Mouse (Mus musculus) megakaryocyte, embryonic 14.5 days (primary cell): Measurements from ENCODE around the gene Gtf2h3. TPM values are rescaled to one million over a fixed set of nuclear protein-coding genes. Genes with fewer than 3 reads are reported as not detected.
A peak's percentile ranks its signal among the peaks of the same experiment; 100 is the strongest.
"Not testable (repeated sequence)": the region's sequence is repeated elsewhere in the genome, so short reads cannot be mapped to it uniquely, and the experiment has no call there.

ENCODE experiments used
- H3K27me3 ChIP-seq: replicated peaks from 2 replicates; pipeline ENCODE3; 2012; ENCODE audit warnings: inconsistent platforms
- H3K36me3 ChIP-seq: replicated peaks from 2 replicates; pipeline ENCODE3; 2012; ENCODE audit warnings: low read length, inconsistent platforms, mixed read lengths
- H3K4me1 ChIP-seq: 2 replicates; pipeline ENCODE4 v1.6.1; 2012; ENCODE audit warnings: inconsistent platforms
- H3K4me3 ChIP-seq: replicated peaks from 2 replicates; pipeline ENCODE3; 2012; ENCODE audit warnings: moderate library complexity, mild to moderate bottlenecking, inconsistent platforms
- H3K9me3 ChIP-seq: 2 replicates; pipeline ENCODE4 v1.6.1; 2012; ENCODE audit warnings: inconsistent platforms
- FLI1 ChIP-seq: IDR thresholded peaks from 2 replicates; pipeline ENCODE4 v1.6.1; 2012; ENCODE audit warnings: low read length, inconsistent platforms, mixed read lengths
- GATA1 ChIP-seq: IDR thresholded peaks from 3 replicates; pipeline ENCODE4 v1.6.1; 2012; ENCODE audit warnings: mixed read lengths, low read length, inconsistent platforms, borderline replicate concordance
- polyA plus RNA-seq: library from polyadenylated mRNA; stranded (reverse); fragments of >175 nt; gene quantifications from 2 replicates; pipeline ENCODE4 v1.2.3, GENCODE M21; 2012; ENCODE audit warnings: low replicate concordance; ENCODE audit not compliant: insufficient read depth

Gene Gtf2h3
- polyA plus RNA-seq, 1 experiment, result 3.1 TPM

- H3K9me3 ChIP-seq, result no peaks in the 10 kb centered on the region
- H3K36me3 ChIP-seq, result peaks cover 28% of the 10 kb centered on the region
- H3K4me3 ChIP-seq, result peak overlapping the region; percentile 92
- H3K27me3 ChIP-seq, result peaks cover 8% of the 10 kb centered on the region
- peaks cover 53% of the 10 kb centered on the region for H3K4me1 ChIP-seq
- TF ChIP-seq FLI1 (no peak), GATA1 (no peak)
Measured at GRCm38 (mm10) chr5:124539905-124540304, 39.0 kb upstream of the Gtf2h3 start.

GRCm38 (mm10) chr5:124540383-124540786 is 38.6 kb upstream of the Gtf2h3 start, which contains the start of gene Tmed2:
Tmed2 (plus strand) TSS chr5:124540695.
- peaks cover 53% of the 10 kb centered on the region for H3K4me1 ChIP-seq
- peaks cover 32% of the 10 kb centered on the region for H3K36me3 ChIP-seq
- H3K27me3 ChIP-seq, result peaks cover 6% of the 10 kb centered on the region
- no peaks in the 10 kb centered on the region for H3K9me3 ChIP-seq
- H3K4me3 ChIP-seq, result peak within 1 kb of the TSS; percentile 95
- no peak for TF ChIP-seq FLI1
- no peak for TF ChIP-seq GATA1

GRCm38 (mm10) chr5:124540905-124541601 is 37.9 kb upstream of the Gtf2h3 start:
- H3K9me3 ChIP-seq, result no peaks in the 10 kb centered on the region
- H3K4me1 ChIP-seq, result peaks cover 55% of the 10 kb centered on the region
- TF ChIP-seq GATA1, result no peak
- no peak for TF ChIP-seq FLI1

GRCm38 (mm10) chr5:124541602-124541973 is 37.4 kb upstream of the Gtf2h3 start:
- H3K36me3 ChIP-seq, result peaks cover 43% of the 10 kb centered on the region
- H3K27me3 ChIP-seq, result peaks cover 4% of the 10 kb centered on the region
- peak overlapping the region; percentile 95 for H3K4me3 ChIP-seq
- no peak for TF ChIP-seq GATA1
- no peak for TF ChIP-seq FLI1
- H3K4me1 ChIP-seq, result peaks cover 59% of the 10 kb centered on the region
- no peaks in the 10 kb centered on the region for H3K9me3 ChIP-seq

More at GRCm38 (mm10) chr5:124540905-124541601, 37.9 kb upstream of the Gtf2h3 start:
- Histone ChIP-seq H3K4me3 (peak overlapping the region; percentile 95), H3K27me3 (peaks cover 4% of the 10 kb centered on the region), H3K36me3 (peaks cover 37% of the 10 kb centered on the region)

- H3K4me3 ChIP-seq, H3K9me3 ChIP-seq, H3K27me3 ChIP-seq: not testable (repeated sequence)
- H3K4me1 ChIP-seq, result peaks cover 43% of the 10 kb centered on the region
- peaks cover 53% of the 10 kb centered on the region for H3K36me3 ChIP-seq
Measured at GRCm38 (mm10) chr5:124550737-124551136, 28.2 kb upstream of the Gtf2h3 start.

GRCm38 (mm10) chr5:124551349-124552093 is 27.4 kb upstream of the Gtf2h3 start:
- H3K9me3 ChIP-seq, H3K27me3 ChIP-seq: not testable (repeated sequence)
- Histone ChIP-seq H3K36me3 (peaks cover 53% of the 10 kb centered on the region), H3K4me1 (peaks cover 37% of the 10 kb centered on the region), H3K4me3 (peak overlapping the region; percentile 96)

- Histone ChIP-seq H3K4me3 (peak overlapping the region; percentile 96), H3K4me1 (peaks cover 37% of the 10 kb centered on the region), H3K36me3 (peaks cover 53% of the 10 kb centered on the region), H3K27me3 (no peaks in the 10 kb centered on the region), H3K9me3 (no peaks in the 10 kb centered on the region)
- TF ChIP-seq GATA1 (no peak), FLI1 (no peak)
Measured at GRCm38 (mm10) chr5:124552094-124552472, 26.9 kb upstream of the Gtf2h3 start.

GRCm38 (mm10) chr5:124552558-124553307 is 26.2 kb upstream of the Gtf2h3 start, which contains the start of gene Ddx55:
Ddx55 (plus strand) TSS chr5:124552864.
- H3K36me3 ChIP-seq, result peaks cover 54% of the 10 kb centered on the region
- peaks cover 37% of the 10 kb centered on the region for H3K4me1 ChIP-seq
- TF ChIP-seq GATA1 (no peak), FLI1 (peak; percentile 42; the same call in 1 of the 2 replicates)
- H3K27me3 ChIP-seq, result no peaks in the 10 kb centered on the region
- H3K9me3 ChIP-seq, result no peaks in the 10 kb centered on the region
- H3K4me3 ChIP-seq, result peak within 1 kb of the TSS; percentile 96

- peaks cover 54% of the 10 kb centered on the region for H3K36me3 ChIP-seq
- H3K27me3 ChIP-seq, result no peaks in the 10 kb centered on the region
- H3K4me1 ChIP-seq, result peaks cover 37% of the 10 kb centered on the region
- no peaks in the 10 kb centered on the region for H3K9me3 ChIP-seq
- TF ChIP-seq GATA1 (no peak), FLI1 (no peak)
- no peak overlapping the region for H3K4me3 ChIP-seq
Measured at GRCm38 (mm10) chr5:124553607-124554006, 25.3 kb upstream of the Gtf2h3 start.

GRCm38 (mm10) chr5:124555145-124555544 is 23.8 kb upstream of the Gtf2h3 start:
- no peak overlapping the region for H3K4me3 ChIP-seq
- peaks cover 65% of the 10 kb centered on the region for H3K36me3 ChIP-seq
- H3K27me3 ChIP-seq, result no peaks in the 10 kb centered on the region
- no peaks in the 10 kb centered on the region for H3K9me3 ChIP-seq
- H3K4me1 ChIP-seq, result peaks cover 37% of the 10 kb centered on the region
- TF ChIP-seq GATA1 (no peak), FLI1 (no peak)
